Comparison of ENCODE assay signal across 21 mouse cellular contexts in the genomic region with DNA sequence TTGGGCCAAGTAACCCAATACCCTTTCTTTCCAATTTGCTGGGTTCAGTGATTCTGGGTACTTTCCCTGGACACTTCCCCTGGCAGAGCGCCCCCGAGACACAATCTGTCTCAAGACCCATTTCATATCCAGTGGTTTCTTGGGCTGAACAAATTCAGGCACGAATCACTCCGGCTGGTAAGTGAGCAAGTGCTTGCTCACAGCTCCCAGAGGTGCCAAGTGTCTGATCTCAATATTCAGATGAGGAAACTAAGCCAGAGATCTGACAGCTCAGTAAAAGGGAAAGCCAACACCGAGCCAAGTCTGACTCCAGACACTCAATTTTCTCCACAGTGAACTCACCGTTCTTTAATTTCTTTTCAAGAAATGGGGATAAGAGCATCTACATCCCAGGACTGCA. TPM values are rescaled to one million over a fixed set of nuclear protein-coding genes. Genes with fewer than 3 reads are reported as not detected.
A peak's percentile ranks its signal among the peaks of the same experiment; 100 is the strongest.
DNase-seq lines count a peak whose midpoint lies in the region; ATAC-seq and TF ChIP-seq lines count a peak whose summit lies in the region.
"Had no signal": no experiment of that assay in that cellular context is flagged by ENCODE, and none has a peak within 500 bp of the region (broad histone marks: within the 10 kb centered on the region; RNA-seq: fewer than 3 reads in every experiment).

No protein-coding gene starts in this region.

- TF ChIP-seq CTCF in testis, adult 2 months (IDR thresholded peaks at IDR 0.05; ENCODE audit: control insufficient read depth, insufficient read depth, insufficient replicate concordance, low read depth, low read length) = no peak

- no peaks in the 10 kb centered on the region for H3K27me3 ChIP-seq in testis, adult 2 months (ENCODE audit: control insufficient read depth, insufficient read depth, low read length)
- no peaks in the 10 kb centered on the region for H3K27me3 ChIP-seq in midbrain, embryonic 14.5 days (ENCODE audit: control insufficient read depth, insufficient read depth, low read length)
- H3K27me3 ChIP-seq: embryonic facial prominence, embryonic 15.5 days; hindbrain, embryonic 12.5 days; limb, embryonic 12.5 days; neural tube, embryonic 15.5 days had no signal

- H3K27ac ChIP-seq in testis, adult 2 months (ENCODE audit: control insufficient read depth, insufficient read depth, low read depth, low read length) = no peak overlapping the region; the same call in 1 of the 2 replicates
- no peak overlapping the region for H3K27ac ChIP-seq in midbrain, embryonic 14.5 days (replicated peaks; ENCODE audit: low read depth, low read length)
- H3K27ac ChIP-seq: embryonic facial prominence, embryonic 15.5 days; hindbrain, embryonic 12.5 days; limb, embryonic 12.5 days; neural tube, embryonic 15.5 days had no signal

- H3K4me2 ChIP-seq in midbrain, embryonic 14.5 days (ENCODE audit: low read length) = no peak overlapping the region
- H3K4me2 ChIP-seq: embryonic facial prominence, embryonic 15.5 days; hindbrain, embryonic 12.5 days; limb, embryonic 12.5 days; liver, embryonic 11.5 days; midbrain, embryonic 11.5 days; neural tube, embryonic 15.5 days had no signal

- 89% methylated on average over 6 of the region's 6 CpGs for WGBS in midbrain, embryonic 14.5 days

- H3K4me1 ChIP-seq in testis, adult 2 months (ENCODE audit: control insufficient read depth, insufficient read depth, low read length) = peaks cover 11% of the 10 kb centered on the region
- no peaks in the 10 kb centered on the region for H3K4me1 ChIP-seq in midbrain, embryonic 14.5 days (ENCODE audit: control insufficient read depth, insufficient read depth, low read length)
- H3K4me1 ChIP-seq: embryonic facial prominence, embryonic 15.5 days; hindbrain, embryonic 12.5 days; limb, embryonic 12.5 days; neural tube, embryonic 15.5 days had no signal

- no peak overlapping the region for H3K9ac ChIP-seq in midbrain, embryonic 14.5 days (replicated peaks; ENCODE audit: low read length)
- H3K9ac ChIP-seq: embryonic facial prominence, embryonic 15.5 days; hindbrain, embryonic 12.5 days; limb, embryonic 12.5 days; liver, postnatal 0 days; neural tube, embryonic 15.5 days had no signal

- H3K36me3 ChIP-seq in testis, adult 2 months (ENCODE audit: control insufficient read depth, insufficient read depth, low read length) = no peaks in the 10 kb centered on the region
- H3K36me3 ChIP-seq in midbrain, embryonic 14.5 days (ENCODE audit: control insufficient read depth, insufficient read depth, low read length) = no peaks in the 10 kb centered on the region
- H3K36me3 ChIP-seq: embryonic facial prominence, embryonic 15.5 days; hindbrain, embryonic 12.5 days; limb, embryonic 12.5 days; neural tube, embryonic 15.5 days had no signal

- ATAC-seq in midbrain, embryonic 14.5 days (ENCODE audit: low FRiP score, low TSS enrichment) = no peak
- ATAC-seq: liver, postnatal 0 days; lung, postnatal 0 days had no signal

- H3K4me3 ChIP-seq in testis, adult 2 months (ENCODE audit: control insufficient read depth, low read depth, low read length) = peak overlapping the region; percentile 73
- no peak overlapping the region for H3K4me3 ChIP-seq in midbrain, embryonic 14.5 days (replicated peaks; ENCODE audit: low read depth, low read length)
- H3K4me3 ChIP-seq: embryonic facial prominence, embryonic 15.5 days; hindbrain, embryonic 12.5 days; limb, embryonic 12.5 days; neural tube, embryonic 15.5 days had no signal

- no peak for TF ChIP-seq POLR2A in testis, adult 2 months (IDR thresholded peaks at IDR 0.05; ENCODE audit: control insufficient read depth, low read depth, low read length)

- peak; percentile 31 for DNase-seq in adrenal gland, adult 2 months
- no peak for DNase-seq in adrenal gland, postnatal 4 days (ENCODE audit: low spot score in 2 of 2)
- peak; percentile 28 for DNase-seq in gastrocnemius, adult 18-20 months (ENCODE audit: low spot score)
- DNase-seq in gastrocnemius, postnatal 10 days = no peak
- DNase-seq in testis, postnatal 14 days (ENCODE audit: low spot score) = no peak
- peak; percentile 9 for DNase-seq in right cerebral cortex, postnatal 25 days
- no peak for DNase-seq in midbrain, embryonic 14.5 days
- DNase-seq: adrenal gland, adult 8-10 months; cerebellum, adult 9-10 months; kidney, adult 18-20 months; kidney, postnatal 10 days; liver, postnatal 0 days; thymus, postnatal 25 days had no signal

- H3K9me3 ChIP-seq in midbrain, embryonic 14.5 days (ENCODE audit: control insufficient read depth, low read length) = no peaks in the 10 kb centered on the region
- H3K9me3 ChIP-seq: embryonic facial prominence, embryonic 15.5 days; hindbrain, embryonic 12.5 days; limb, embryonic 12.5 days; neural tube, embryonic 15.5 days had no signal

RNA-seq across cellular contexts. Expression of a gene that starts 21.6 kb away (rescaled TPM):
- total RNA-seq in adrenal gland, adult 2 months (2021) = 1 to 10 TPM; 6.4 to 8.8 TPM
- 2.4 TPM in 2 replicates for polyA plus RNA-seq in adrenal gland, adult 2 months (2012; rRNA removed)
- 1 to 10 TPM; 4.5 to 4.9 TPM for total RNA-seq in adrenal gland, postnatal 4 days (2021)
- total RNA-seq in gastrocnemius, adult 18-20 months (2021) = 10 to 100 TPM in 1 of 2 experiments, 1 to 10 TPM in 1; 9.1 to 10.2 TPM
- 1 to 10 TPM; 4.9 to 5.4 TPM for total RNA-seq in gastrocnemius, postnatal 10 days (2021)
- 2.2 and 2.3 TPM in 2 replicates for polyA plus RNA-seq in testis, adult 2 months (2012; rRNA removed)
- 0.81 and 1.1 TPM in 2 replicates for polyA plus RNA-seq in midbrain, embryonic 14.5 days (2014; fragmentation: Nextera tagmentation; extraction: Ambion mirVana)

Comparison
In these comparisons a context has a peak if more than half of its experiments do, and no peak if none do; other contexts are left out.
1. DNase-seq: peak in adrenal gland, adult 2 months (single experiment), gastrocnemius, adult 18-20 months (single experiment) and right cerebral cortex, postnatal 25 days (single experiment); none in adrenal gland, postnatal 4 days (0 of 2), gastrocnemius, postnatal 10 days (single experiment), testis, postnatal 14 days (single experiment) and midbrain, embryonic 14.5 days (single experiment).